Mouse (Mus musculus) 416B (cell line): ENCODE measurements around the gene Arhgap10.

Experiments
- DNase-seq: peaks from one replicate; pipeline ENCODE4 v3.0.0; 2011; ENCODE audit warnings: low read depth

Gene Arhgap10

DNA sequence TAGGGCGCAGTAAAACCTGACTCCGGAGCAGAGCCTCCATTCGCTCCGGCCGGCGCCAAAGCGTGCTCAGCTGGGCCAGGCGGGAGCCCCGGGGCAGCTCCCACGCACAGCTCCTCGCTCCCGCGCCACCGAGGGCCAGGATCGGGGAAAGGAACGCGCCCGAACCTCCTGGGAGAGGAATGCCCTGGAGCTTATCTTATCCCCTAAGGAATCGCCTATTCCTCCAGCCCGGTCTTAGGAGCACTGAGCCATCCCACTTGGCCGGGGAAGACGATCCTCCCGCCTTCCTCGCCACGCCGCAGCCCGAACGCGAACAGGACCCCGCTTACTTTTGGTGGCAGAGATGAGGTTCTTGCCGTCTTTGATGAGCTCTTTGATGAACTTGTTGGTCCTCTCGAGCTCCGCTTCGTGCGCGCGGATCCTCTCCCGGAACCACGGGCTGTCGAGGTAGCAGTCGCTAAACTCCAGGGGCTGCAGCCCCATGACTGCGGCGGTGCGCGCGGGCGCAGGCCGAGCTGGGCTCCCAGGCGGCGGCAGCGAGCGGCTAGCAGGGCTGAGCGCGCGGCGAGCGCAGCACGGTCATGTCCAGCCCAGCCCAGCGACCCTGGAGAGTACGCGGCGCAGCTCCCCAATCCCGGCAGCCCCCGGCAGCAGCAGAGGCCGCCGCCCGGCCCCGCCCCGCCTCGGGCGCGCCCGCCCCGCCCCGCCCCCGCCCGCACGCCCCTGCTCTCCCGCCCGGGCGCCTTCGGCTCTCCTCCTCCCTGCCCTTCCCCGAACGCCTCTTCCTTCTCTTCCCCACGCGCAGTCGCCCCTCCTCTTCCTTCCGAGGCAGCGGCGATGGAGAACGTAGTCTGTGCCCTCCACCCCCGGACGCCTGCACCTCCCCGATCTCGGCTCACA, at the start of gene Arhgap10:
TSS of gene Arhgap10 (minus strand) at position 653 of the 900 bp plus-strand sequence.
- peak; percentile 92 for DNase-seq

DNA sequence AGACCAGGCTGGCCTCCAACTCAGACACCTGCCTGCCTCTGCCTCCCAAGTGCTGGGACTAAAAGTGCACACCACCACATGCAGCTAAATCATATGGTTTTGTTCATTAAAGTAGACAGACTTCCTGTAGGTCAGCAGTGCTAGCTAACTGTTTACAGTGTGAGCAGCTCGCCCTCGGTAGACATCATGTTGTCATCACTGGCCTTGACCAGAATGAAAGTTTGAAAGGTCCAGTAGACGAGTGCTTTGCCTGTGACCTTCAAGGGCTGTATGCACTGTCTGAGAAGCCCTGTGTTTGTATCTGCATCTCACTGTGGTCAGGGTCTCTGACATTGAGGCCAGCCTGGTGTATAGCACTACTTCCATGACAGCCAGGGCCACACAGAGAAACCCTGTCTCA, 43.7 kb upstream of the Arhgap10 start:
- no peak for DNase-seq

DNA sequence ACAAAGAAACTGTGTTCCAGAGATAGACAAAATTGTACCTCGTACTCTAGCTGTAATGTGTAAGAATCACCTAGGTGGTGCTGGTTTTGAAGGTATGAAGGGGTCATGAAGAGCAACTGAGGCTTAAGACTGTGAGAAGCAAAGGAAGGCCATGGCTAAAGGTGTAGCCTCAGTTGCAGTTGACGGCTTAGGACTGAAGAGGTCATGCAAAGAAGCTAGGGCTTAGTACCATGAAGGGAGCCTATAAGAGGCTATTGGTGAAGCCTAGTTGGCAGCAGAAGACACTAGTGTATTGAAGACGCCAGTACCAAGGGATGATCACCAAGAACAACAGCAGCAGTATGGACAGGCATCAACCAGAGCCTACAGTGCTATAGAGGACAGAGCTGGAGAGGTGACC, 34.7 kb upstream of the Arhgap10 start:
- no peak for DNase-seq

DNA sequence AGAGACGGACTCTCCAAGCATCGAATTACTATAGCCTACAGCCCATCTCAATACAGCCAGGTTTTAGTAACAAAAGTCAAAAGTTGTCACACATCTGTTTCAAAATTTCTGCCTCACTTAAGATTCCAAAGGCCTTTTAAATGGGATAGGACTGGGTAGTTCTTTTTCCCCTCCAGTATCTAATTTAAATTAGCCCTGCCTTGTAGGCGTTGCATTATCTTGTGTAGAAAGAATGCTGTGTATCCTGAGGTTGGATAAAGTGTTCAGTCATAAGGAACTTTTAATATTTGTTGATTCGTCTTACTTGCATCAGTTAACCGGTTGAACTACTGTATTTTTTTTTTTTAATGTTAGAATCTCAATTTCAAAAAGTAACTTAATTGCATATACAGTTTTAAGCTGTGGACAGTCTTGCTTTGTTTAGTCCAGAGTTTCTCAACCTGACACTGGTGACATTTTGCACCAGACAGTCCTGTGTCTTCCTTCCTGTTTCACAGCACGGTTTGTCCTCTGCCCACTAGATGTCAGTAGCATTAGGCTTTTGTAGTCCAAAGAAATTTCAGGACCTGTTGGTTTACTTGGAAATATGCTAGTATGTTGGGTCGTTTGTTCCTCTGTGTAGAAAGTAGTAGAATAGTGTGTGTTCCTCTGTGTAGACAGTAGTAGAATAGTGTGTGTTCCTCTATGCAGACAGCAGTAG, 32.3 kb upstream of the Arhgap10 start:
- peak; percentile 86 for DNase-seq

DNA sequence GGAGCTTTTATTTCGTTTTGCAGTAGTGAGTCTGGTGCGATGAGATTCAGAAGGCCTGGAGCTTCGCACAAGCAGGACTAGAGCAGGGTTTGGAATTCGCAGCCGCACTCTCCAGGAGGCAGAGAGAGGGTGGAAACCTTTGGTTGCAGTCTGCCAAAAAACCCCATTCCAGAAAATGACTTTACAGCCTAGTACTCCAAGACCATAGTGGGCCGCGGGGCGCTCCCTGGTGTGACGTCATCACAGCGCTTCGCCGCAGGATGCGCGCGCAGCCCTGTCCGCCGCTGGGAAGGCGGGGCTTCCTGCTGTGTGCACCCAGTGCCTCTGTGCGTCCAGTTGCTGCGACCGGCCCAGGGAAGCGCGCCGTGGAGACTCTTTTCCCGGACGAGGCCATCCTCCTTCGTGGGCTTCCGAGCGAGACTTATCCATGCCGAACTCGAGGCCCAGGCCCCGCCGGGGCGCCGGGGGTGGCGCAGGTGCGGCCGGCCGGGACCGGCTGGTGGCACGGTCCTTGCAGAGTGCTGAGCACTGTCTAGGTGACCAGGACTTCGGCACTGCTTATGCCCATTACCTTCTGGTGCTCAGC, 31.5 kb upstream of the Arhgap10 start, which contains the start of gene Prmt9:
TSS of gene Prmt9 (plus strand) at position 277 of the 586 bp plus-strand sequence.
- DNase-seq, result peak; percentile 89

DNA sequence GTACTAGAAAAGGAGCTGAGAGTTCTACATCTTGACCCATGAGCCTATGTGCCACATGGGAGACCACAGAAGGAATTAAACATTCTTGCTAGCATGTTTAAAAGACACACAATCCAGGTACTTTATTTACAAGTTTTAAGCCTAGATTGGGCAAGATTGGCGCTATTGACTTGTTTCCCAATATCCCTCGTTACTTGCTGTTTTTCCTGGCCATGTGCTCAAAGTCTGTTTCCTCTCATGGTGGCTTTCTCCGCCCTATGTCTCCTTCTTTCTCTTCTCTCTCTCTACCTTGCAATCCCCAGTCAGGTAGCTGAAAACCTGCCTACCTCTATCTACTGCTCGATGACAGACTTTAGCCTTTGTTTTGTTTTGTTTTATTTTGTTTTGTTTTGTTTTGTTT, 27.9 kb upstream of the Arhgap10 start:
- no peak for DNase-seq

DNA sequence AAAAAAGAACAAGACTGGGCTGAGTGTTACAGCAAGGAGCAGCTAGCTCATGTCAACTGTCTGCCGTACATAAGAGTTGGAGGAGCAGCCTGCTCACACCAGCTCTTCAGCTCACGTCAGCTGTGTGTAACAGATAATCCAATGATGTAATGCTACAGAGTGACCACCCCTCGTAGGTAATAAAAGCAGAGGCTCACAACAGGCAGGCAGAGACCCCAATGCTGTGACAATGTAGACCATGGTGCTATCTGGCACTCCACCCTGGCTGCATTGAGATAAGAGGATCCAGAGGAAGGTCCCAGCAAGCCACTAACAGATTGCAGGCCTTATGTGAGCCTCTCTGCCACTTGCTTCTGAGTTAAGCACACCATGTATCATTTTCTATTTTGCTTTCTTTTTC, 26.7 kb upstream of the Arhgap10 start:
- DNase-seq, result no peak

DNA sequence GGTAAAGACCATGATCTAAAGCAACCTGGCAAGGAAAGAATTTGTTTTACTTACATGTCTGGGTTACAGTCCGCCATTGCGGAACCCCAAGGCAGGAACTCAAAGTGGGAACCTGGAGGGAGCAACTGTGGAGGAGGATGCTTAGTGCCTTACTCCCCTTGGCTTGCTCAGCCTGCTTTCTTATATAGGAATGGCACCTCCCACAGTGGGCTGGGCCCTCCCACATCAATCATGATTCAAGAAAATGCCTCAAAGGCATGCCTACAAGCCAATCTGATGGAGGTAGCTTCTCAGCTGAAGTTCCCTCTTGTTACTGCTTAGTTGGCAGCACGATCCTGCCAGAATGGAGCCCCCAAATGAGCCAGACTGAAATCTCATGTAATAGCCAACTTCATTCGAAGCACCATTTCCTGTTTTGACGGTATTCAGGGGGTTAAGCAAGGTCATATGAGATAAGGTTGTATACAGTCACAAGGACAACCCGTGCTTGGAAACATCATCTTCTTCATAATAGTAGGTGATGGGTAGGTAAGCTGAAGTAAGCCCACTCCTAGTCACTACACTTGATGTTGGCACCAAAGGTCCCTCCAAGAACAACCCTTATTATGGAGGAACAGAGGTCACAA, 25.5 kb upstream of the Arhgap10 start:
- no peak for DNase-seq

DNA sequence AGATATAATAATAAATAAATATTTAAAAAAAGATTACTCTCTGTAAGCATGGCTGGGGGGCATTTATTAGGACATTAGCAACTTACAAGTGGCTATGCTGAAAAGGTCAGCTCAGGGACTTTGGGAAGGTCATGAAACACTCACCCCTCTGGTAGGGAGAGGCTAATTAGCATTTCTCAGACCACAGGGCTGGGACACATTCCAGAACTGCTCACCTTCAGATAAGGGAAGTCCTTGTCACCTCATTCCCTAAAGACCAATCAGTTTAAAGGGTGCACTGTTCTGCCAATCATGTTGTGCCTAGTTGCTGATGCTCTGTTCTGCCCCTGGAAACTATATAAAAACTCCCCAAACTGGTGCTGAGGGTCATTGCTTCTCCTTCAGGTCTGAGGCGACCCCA, 20.5 kb upstream of the Arhgap10 start:
- peak; percentile 30 for DNase-seq

DNA sequence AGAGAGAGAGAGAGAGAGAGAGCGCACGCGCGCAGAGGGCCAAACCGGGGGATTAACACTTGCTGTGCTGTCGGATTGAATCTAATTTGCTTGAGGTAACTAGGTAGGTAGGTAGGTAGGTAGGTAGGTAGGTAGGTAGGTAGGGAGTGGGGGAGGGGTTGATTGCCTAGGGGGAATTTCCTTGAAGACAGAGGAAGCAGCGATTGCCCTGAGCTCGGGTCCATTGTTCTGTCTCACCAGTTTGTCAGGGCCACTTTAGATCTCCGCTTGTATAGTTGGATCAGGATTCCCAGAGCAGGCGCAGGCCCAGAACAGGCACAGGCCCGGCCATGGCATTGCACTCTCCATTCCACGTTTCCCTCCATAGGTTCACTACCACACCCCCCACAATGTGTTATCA, 19.1 kb upstream of the Arhgap10 start:
- DNase-seq, result no peak

DNA sequence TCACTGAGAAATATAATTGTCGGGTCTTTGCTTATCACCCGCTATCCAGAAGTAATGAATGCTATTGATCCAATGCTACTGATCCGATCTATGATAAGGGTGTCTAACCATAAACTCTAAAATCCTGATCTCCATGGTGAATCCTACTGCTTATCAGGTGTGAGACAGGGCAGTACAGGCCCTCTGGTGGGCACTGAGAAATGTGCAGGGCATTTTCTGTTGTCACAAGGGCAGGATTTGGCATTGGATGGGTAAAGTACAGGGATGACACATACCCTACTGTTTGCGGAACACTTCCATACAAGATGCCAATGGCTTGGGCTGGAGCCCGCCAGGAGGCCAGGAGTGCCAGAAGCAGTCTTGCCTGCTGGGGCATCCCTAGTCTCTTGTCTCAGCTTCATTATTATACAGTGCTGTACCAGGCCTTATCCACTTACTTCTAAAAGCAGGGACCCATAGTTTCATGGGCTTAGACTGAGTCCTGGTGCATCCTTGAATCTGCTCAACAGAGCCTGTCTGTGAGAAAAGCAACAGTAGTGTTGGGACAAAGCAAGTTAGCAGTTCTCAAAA, 17.4 kb upstream of the Arhgap10 start:
- DNase-seq, result peak; percentile 85

DNA sequence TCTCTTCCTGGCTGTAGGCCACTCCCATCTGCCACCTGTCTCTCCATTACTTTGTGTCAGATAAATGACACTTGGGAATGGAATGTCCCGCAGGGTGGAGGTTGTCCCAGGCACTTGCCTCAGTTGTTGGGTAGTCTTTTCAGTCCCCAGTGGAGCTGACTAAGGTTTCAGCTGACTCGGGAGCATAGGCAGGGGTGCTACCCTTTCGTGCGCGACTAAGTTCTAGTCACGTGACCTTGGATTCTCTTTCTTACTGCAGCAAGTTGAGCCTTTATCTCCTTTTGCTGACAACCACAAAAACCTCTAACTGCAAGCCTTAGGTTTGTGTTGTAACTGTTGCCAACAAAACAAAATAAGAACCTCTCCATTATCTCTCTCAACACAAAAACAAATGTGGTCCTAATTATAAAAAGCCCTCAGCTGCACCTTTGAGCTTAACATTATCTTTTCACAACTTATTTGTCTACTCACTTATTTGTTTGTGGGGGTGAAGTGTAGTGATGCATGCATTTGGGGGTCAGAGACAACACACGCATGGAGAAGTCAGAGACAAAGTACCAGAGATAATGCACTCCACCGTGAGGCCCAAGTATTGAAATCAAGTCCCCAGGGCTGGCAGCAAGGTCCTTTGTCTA, 16.7 kb upstream of the Arhgap10 start:
- DNase-seq, result peak; percentile 88

DNA sequence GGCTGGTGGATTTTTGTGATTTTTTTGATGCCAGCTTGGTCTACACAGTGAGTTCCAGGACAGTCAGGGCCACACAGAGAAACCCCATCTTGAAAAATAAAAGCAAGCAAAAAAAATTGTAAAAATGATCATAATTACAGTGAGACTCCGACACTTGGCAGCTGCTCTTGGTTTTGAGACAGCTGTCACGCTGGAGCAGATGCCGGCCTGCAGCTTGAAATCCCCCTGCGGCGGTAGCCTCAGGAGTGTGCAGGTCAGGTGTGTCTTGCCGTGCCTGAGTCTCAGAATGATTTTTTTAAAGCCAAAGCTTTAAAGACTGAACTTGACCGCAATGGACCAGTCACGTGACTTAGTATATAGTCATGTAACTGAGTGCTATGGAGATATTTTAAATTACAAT, 8.4 kb upstream of the Arhgap10 start:
- DNase-seq, result no peak

DNA sequence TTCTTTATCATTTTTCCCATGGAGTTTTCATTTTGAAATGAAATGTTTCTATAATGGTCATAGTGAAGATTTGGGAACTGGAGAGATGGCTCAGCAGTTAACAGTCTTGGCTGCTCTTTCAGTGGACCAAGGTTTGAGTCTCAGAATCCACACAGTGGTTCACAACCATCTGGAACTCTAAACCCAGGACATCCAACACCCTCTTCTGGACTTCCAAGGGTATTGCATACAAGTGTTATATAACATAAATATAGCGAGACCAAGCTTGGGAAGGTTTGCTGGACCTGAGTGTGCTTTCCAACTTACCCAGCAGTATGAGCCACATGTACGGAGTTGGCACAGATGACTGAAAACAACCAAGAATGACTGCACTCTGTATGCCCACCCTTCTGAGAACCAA, 7.2 kb upstream of the Arhgap10 start:
- DNase-seq, result peak; percentile 54

DNA sequence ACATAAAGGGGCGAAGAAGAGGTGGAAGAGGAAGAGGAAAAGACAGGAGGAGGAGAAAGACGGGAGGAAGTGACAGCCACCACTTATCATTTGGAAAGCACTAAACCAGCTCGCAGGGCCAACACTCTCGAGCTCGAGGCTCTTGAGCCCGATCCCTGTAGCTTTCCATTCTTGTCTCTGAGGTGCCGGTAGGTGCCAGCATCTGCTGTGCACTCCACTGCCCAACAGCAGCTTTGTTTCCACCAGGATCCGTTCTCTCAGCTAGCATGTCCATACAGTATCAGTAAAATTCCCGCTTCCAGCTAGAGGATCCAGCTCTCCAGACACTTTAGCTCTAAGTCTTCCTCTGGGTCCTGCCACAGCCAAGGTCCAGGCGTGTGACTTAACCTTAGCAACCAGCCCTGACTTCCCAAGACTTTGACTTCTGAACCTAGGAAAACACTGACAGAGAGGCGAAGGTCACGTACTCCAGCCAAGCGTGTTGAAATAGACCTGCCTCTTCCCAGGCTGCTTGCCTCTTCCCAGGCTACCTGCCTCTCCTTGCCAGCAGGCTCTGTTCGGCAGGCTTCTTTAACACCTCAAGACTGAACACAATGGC, 6.4 kb upstream of the Arhgap10 start:
- DNase-seq, result no peak

DNA sequence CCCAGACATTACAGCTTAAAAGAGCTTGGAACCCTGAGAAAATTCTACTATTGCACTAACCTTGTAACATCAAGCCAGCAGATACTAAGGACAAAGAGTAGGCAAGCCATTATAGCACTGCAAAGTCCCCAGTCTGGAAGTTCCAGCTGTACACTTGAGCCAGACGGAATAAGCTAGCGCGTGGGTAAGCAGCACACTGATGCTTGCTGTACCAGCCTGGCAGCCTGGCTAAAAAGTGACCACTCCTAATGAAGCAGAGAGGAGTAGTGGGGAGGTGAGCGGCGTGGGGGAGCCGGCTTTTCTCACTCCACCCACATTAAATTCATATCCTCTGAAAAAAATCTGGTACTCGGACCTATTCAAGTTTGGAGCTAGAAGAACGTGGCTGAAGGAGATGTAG, 5.2 kb upstream of the Arhgap10 start:
- no peak for DNase-seq

DNA sequence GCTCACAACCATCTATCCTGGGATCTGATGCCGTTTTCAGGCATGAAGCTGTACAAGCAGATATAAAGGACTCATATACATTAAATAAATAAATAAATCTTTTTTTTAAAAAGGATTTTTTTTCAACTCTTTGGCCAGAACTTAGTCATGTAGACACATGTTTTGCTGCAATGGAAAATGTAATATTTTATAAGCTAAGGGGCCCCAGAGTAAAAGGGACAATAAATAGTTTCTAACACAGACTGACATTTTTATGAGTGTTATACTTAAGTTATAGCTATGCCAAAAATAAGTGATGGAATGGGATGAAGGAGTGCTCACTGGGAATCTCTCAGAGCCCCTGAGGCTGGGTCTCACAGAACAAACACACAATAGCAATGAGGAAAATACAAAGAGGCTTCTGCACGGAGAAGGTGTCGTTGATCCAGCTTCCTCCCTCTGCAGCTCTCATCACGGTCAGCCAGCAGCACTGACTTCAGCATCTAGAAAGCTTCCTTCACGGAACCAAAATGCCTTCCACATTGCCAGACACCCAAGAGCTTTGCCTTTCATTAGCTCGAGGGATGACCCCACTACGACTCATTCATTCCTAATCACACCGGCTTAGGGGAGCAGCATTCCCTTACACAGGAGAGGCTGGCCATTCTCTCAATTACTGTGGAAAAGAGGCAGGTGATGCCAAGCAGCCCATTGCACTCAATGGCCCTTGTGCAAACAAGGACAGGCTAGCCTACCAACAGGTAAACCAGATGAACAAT, 3.5 kb upstream of the Arhgap10 start:
- no peak for DNase-seq

DNA sequence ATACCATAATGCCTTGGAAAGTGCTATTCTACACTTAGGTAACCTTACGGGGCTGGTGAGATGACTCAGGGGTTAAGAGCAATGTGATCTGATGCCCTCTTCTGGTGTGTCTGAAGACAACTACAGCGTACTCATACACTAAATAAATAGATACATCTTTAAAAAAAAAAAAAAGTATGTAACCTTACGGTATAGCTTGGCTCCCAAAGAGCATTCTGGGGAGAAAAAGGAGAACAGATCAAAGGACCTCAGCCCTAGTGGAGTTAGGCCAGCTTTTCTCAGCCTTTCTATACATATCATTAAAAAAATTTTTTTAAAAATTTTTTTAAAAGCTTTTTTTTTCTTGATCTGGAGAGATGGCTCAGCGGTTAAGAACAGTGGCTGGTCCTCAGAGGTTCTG, 2.8 kb upstream of the Arhgap10 start:
- DNase-seq, result peak; percentile 34

DNA sequence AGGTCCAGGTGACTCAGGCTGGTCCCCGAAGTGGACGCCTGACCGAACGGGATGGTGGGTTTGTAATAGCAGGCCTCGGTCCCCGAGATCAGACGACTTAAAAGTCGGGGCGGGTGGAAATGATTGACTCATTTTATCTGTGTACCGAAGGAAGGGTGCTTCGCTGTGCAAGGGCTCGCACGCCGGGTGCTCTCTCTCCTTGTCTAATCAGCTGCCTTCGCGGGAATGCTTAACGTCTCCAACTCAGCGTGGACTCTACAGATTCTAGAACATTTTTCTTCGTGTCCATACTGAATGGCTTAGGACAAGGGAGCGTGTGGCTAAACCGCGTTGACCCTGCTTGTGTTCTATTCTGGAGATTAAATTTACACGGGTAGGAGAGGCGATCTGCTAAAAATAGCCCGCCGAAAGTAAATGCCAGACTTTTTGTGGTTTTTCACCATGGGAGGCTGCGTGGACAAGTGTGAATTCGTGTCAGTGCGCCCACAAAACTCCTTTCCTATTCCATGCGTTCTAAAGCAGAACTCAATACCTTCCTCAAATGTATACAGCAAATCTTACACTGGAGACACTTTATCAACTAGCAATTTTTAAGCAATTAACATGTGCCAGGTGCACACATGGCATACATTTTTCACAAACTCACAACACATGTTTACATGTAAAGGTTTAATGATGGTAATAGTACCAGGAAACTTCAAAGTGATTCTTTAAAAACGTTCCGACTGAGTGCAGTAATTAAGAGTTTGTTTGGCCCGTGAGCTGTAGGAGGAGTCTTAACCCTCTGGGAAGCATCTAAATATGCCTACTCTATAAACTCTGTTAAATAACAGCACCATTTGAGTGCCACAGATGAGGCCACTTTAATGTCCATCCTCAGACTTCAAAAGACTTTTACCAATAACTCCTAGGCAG, 705 bp upstream of the Arhgap10 start:
- peak; percentile 51 for DNase-seq
